Comparison of ENCODE assay signal across 10 mouse cellular contexts in genomic region chr14:55826142-55826541, GRCm38 (mm10). TPM values are rescaled to one million over a fixed set of nuclear protein-coding genes. Genes with fewer than 3 reads are reported as not detected.
DNase-seq lines count a peak whose midpoint lies in the region; ATAC-seq and TF ChIP-seq lines count a peak whose summit lies in the region.
"Had no signal": no experiment of that assay in that cellular context is flagged by ENCODE, and none has a peak within 500 bp of the region (broad histone marks: within the 10 kb centered on the region; RNA-seq: fewer than 3 reads in every experiment).

No protein-coding gene starts in this region.

- no peak for TF ChIP-seq CTCF in ES-Bruce4 (IDR thresholded peaks at IDR 0.05; ENCODE audit: low read depth, low read length)

- no peak for TF ChIP-seq EP300 in ES-Bruce4 (IDR thresholded peaks at IDR 0.05; ENCODE audit: insufficient read depth, low read depth, low read length)

- H3K9ac ChIP-seq in heart, embryonic 11.5 days (ENCODE audit: low read depth, low read length), result peak overlapping the region; percentile 63
- H3K9ac ChIP-seq in ES-Bruce4 (ENCODE audit: low read depth, poor library complexity, severe bottlenecking), result peak overlapping the region; percentile 97
- peak overlapping the region; percentile 80 for H3K9ac ChIP-seq in heart, embryonic 14.5 days (ENCODE audit: low read length)
- no peak overlapping the region for H3K9ac ChIP-seq in liver, embryonic 13.5 days

- ATAC-seq in heart, embryonic 11.5 days (replicated peaks; ENCODE audit: insufficient number of reproducible peaks, low FRiP score, low TSS enrichment), result no peak
- ATAC-seq in heart, embryonic 14.5 days (ENCODE audit: insufficient number of reproducible peaks, insufficient read depth, low FRiP score, low read depth), result no peak
- ATAC-seq in liver, embryonic 13.5 days (ENCODE audit: low read depth), result no peak

- peaks cover 11% of the 10 kb centered on the region for H3K27me3 ChIP-seq in heart, embryonic 11.5 days (ENCODE audit: control insufficient read depth, insufficient read depth, low read length)
- no peaks in the 10 kb centered on the region for H3K27me3 ChIP-seq in ES-Bruce4 (ENCODE audit: control insufficient read depth, insufficient read depth, low read length, poor library complexity, severe bottlenecking)
- H3K27me3 ChIP-seq in heart, embryonic 14.5 days (ENCODE audit: control insufficient read depth, insufficient read depth, low read length), result 0 out of 2 replicates have a peak, but pooled peaks cover 6% of the 10 kb centered on the region
- peaks cover 92% of the 10 kb centered on the region for H3K27me3 ChIP-seq in liver, embryonic 13.5 days

- no peak overlapping the region for H3K27ac ChIP-seq in heart, embryonic 11.5 days (ENCODE audit: low read depth, low read length)
- no peak overlapping the region for H3K27ac ChIP-seq in ES-Bruce4 (ENCODE audit: insufficient read depth, low read length)
- no peak overlapping the region; a peak in 1 of 4 replicates for H3K27ac ChIP-seq in heart, embryonic 14.5 days (replicated peaks in 1 of 2; ENCODE audit: control insufficient read depth in 1 of 2, insufficient read depth in 1 of 2, low read depth in 2 of 2, low read length in 2 of 2)
- H3K27ac ChIP-seq in liver, embryonic 13.5 days, result no peak overlapping the region

- no peak for TF ChIP-seq POLR2A in ES-Bruce4 (IDR thresholded peaks at IDR 0.05; ENCODE audit: insufficient read depth, low read length)

- no peaks in the 10 kb centered on the region for H3K9me3 ChIP-seq in heart, embryonic 11.5 days (replicated peaks; ENCODE audit: control insufficient read depth, low read length)
- H3K9me3 ChIP-seq in ES-Bruce4 (replicated peaks; ENCODE audit: control insufficient read depth, insufficient read depth, low read length, poor library complexity, severe bottlenecking), result no peaks in the 10 kb centered on the region
- H3K9me3 ChIP-seq in heart, embryonic 14.5 days (ENCODE audit: control insufficient read depth, low read length), result no peaks in the 10 kb centered on the region
- H3K9me3 ChIP-seq in liver, embryonic 13.5 days (replicated peaks), result no peaks in the 10 kb centered on the region

- H3K4me2 ChIP-seq in heart, embryonic 11.5 days, result peak overlapping the region; percentile 94
- H3K4me2 ChIP-seq in heart, embryonic 14.5 days (ENCODE audit: low read length), result peak overlapping the region; percentile 82
- peak overlapping the region; percentile 49 for H3K4me2 ChIP-seq in liver, embryonic 13.5 days

- no peaks in the 10 kb centered on the region; the same call in 1 of the 2 replicates for H3K36me3 ChIP-seq in heart, embryonic 11.5 days (ENCODE audit: control insufficient read depth, insufficient read depth, low read length)
- H3K36me3 ChIP-seq in ES-Bruce4 (ENCODE audit: control insufficient read depth, insufficient read depth, low read length, poor library complexity, severe bottlenecking), result peaks cover 2% of the 10 kb centered on the region; the same call in 1 of the 2 replicates
- peaks cover 13% of the 10 kb centered on the region for H3K36me3 ChIP-seq in heart, embryonic 14.5 days (ENCODE audit: control insufficient read depth, insufficient read depth, low read length)
- H3K36me3 ChIP-seq in liver, embryonic 13.5 days, result no peaks in the 10 kb centered on the region

- H3K4me1 ChIP-seq in heart, embryonic 11.5 days (ENCODE audit: control insufficient read depth, insufficient read depth, low read length), result peaks cover 36% of the 10 kb centered on the region
- H3K4me1 ChIP-seq in ES-Bruce4 (ENCODE audit: control insufficient read depth, insufficient read depth, low read length), result peaks cover 10% of the 10 kb centered on the region
- H3K4me1 ChIP-seq in heart, embryonic 14.5 days (ENCODE audit: control insufficient read depth in 2 of 2, insufficient read depth in 2 of 2, low read length in 2 of 2), result peaks cover 26% of the 10 kb centered on the region in 2 experiments
- peaks cover 41% of the 10 kb centered on the region for H3K4me1 ChIP-seq in liver, embryonic 13.5 days (replicated peaks)

- 4% methylated on average over 15 of the region's 15 CpGs for WGBS in heart, embryonic 11.5 days (ENCODE audit: insufficient replicate concordance)
- 5% methylated on average over 15 of the region's 15 CpGs for WGBS in heart, embryonic 14.5 days
- 6% methylated on average over 15 of the region's 15 CpGs for WGBS in liver, embryonic 13.5 days (ENCODE audit: insufficient replicate concordance)

- DNase-seq in heart, adult 18-20 months, result no peak
- no peak for DNase-seq in liver, embryonic 13.5 days
- DNase-seq in spleen, postnatal 14 days (ENCODE audit: low spot score in 2 of 2), result no peak
- no peak for DNase-seq in lung, postnatal 4 days
- DNase-seq in layer of hippocampus, postnatal 10 days (ENCODE audit: low spot score in 2 of 2), result no peak
- DNase-seq: cerebellum, adult 8-10 months had no signal

- peak overlapping the region; percentile 64 for H3K4me3 ChIP-seq in heart, embryonic 11.5 days (ENCODE audit: low read depth, low read length)
- peak overlapping the region; percentile 69 for H3K4me3 ChIP-seq in ES-Bruce4 (ENCODE audit: low read depth, low read length)
- peak overlapping the region; percentile 59 to 64 for H3K4me3 ChIP-seq in heart, embryonic 14.5 days (ENCODE audit: control insufficient read depth in 1 of 2, insufficient read depth in 1 of 2, low read depth in 1 of 2, low read length in 2 of 2)
- peak overlapping the region; percentile 46 for H3K4me3 ChIP-seq in liver, embryonic 13.5 days (replicated peaks)

RNA-seq across cellular contexts. Expression of gene Nfatc4, which starts 3.2 kb away (rescaled TPM):
- polyA plus RNA-seq in heart, embryonic 11.5 days (2014; fragmentation: Nextera tagmentation; extraction: Ambion mirVana), result 15.5 and 16.9 TPM in 2 replicates
- 1 to 10 TPM; 2.5 to 4.0 TPM for total RNA-seq in heart, adult 18-20 months (2021)
- polyA plus RNA-seq in ES-Bruce4 (2011; ENCODE audit: insufficient read depth, insufficient read length, low read depth, missing spikeins), result 57.0 and 57.7 TPM in 2 replicates
- 7.6 and 11.0 TPM in 2 replicates for polyA plus RNA-seq in heart, embryonic 14.5 days (2014; fragmentation: Nextera tagmentation; extraction: Ambion mirVana)
- 1.5 and 1.8 TPM in 2 replicates for polyA plus RNA-seq in liver, embryonic 13.5 days (2015; fragmentation: Nextera tagmentation; extraction: Ambion mirVana)
- total RNA-seq in layer of hippocampus, postnatal 10 days (2021), result 1 to 10 TPM; 3.9 to 5.8 TPM
- total RNA-seq: CH12.LX had no signal

RNA-seq across cellular contexts. Expression of gene Nynrin, which starts 27.7 kb away (rescaled TPM):
- 12.5 and 20.3 TPM in 2 replicates for polyA plus RNA-seq in heart, embryonic 11.5 days (2014; fragmentation: Nextera tagmentation; extraction: Ambion mirVana)
- total RNA-seq in heart, adult 18-20 months (2021), result 1 to 10 TPM; 7.2 to 7.4 TPM
- 21.5 and 24.6 TPM in 2 replicates for polyA plus RNA-seq in ES-Bruce4 (2011; ENCODE audit: insufficient read depth, insufficient read length, low read depth, missing spikeins)
- polyA plus RNA-seq in heart, embryonic 14.5 days (2014; fragmentation: Nextera tagmentation; extraction: Ambion mirVana), result 11.0 and 12.4 TPM in 2 replicates
- polyA plus RNA-seq in liver, embryonic 13.5 days (2015; fragmentation: Nextera tagmentation; extraction: Ambion mirVana), result 2.2 and 3.1 TPM in 2 replicates
- 10 to 100 TPM; 17.0 to 17.3 TPM for total RNA-seq in layer of hippocampus, postnatal 10 days (2021)

RNA-seq across cellular contexts. Expression of gene Ripk3, which starts 37.5 kb away (rescaled TPM):
- 19.6 and 19.8 TPM in 2 replicates for polyA plus RNA-seq in heart, embryonic 11.5 days (2014; fragmentation: Nextera tagmentation; extraction: Ambion mirVana)
- 1 to 10 TPM; 1.6 to 2.9 TPM for total RNA-seq in heart, adult 18-20 months (2021)
- 11.0 and 16.4 TPM in 2 replicates for polyA plus RNA-seq in ES-Bruce4 (2011; ENCODE audit: insufficient read depth, insufficient read length, low read depth, missing spikeins)
- polyA plus RNA-seq in heart, embryonic 14.5 days (2014; fragmentation: Nextera tagmentation; extraction: Ambion mirVana), result 13.6 and 16.1 TPM in 2 replicates
- polyA plus RNA-seq in liver, embryonic 13.5 days (2015; fragmentation: Nextera tagmentation; extraction: Ambion mirVana), result 20.4 and 22.1 TPM in 2 replicates
- total RNA-seq in layer of hippocampus, postnatal 10 days (2021), result 1 to 10 TPM in 1 of 2 experiments, under 1 TPM in 1; 0.78 to 2.2 TPM

RNA-seq across cellular contexts. Expression of gene Adcy4, which starts 42.2 kb away (rescaled TPM):
- 13.2 and 19.7 TPM in 2 replicates for polyA plus RNA-seq in heart, embryonic 11.5 days (2014; fragmentation: Nextera tagmentation; extraction: Ambion mirVana)
- 10 to 100 TPM; 15.7 to 17.3 TPM for total RNA-seq in heart, adult 18-20 months (2021)
- 0.30 and 1.2 TPM in 2 replicates for polyA plus RNA-seq in ES-Bruce4 (2011; ENCODE audit: insufficient read depth, insufficient read length, low read depth, missing spikeins)
- polyA plus RNA-seq in heart, embryonic 14.5 days (2014; fragmentation: Nextera tagmentation; extraction: Ambion mirVana), result 14.8 and 17.7 TPM in 2 replicates
- polyA plus RNA-seq in liver, embryonic 13.5 days (2015; fragmentation: Nextera tagmentation; extraction: Ambion mirVana), result 1.8 and 2.2 TPM in 2 replicates
- 1 to 10 TPM; 6.7 to 9.0 TPM for total RNA-seq in layer of hippocampus, postnatal 10 days (2021)
- total RNA-seq: CH12.LX had no signal

RNA-seq across cellular contexts. Expression of gene Cbln3, which starts 58.0 kb away (rescaled TPM):
- 0.30 and 0.42 TPM in 2 replicates for polyA plus RNA-seq in heart, embryonic 11.5 days (2014; fragmentation: Nextera tagmentation; extraction: Ambion mirVana)
- not detected for total RNA-seq in heart, adult 18-20 months (2021)
- 0.21 and 0.27 TPM in 2 replicates for polyA plus RNA-seq in ES-Bruce4 (2011; ENCODE audit: insufficient read depth, insufficient read length, low read depth, missing spikeins)
- polyA plus RNA-seq in heart, embryonic 14.5 days (2014; fragmentation: Nextera tagmentation; extraction: Ambion mirVana), result 0.24 and 0.61 TPM in 2 replicates
- polyA plus RNA-seq in liver, embryonic 13.5 days (2015; fragmentation: Nextera tagmentation; extraction: Ambion mirVana), result 0.10 and 0.13 TPM in 2 replicates
- total RNA-seq in layer of hippocampus, postnatal 10 days (2021), result 1 to 10 TPM in 1 of 2 experiments, under 1 TPM in 1; 0.62 to 1.0 TPM
